Mouse (Mus musculus) spleen, adult 2 months (tissue): ENCODE data around the gene Mcoln2.

Source experiments
- CTCF ChIP-seq: fragments of 200-500 bp; IDR thresholded peaks from 2 replicates; pipeline ENCODE4 v1.5.1; 2011; ENCODE audit warnings: mild to moderate bottlenecking, inconsistent platforms; ENCODE audit not compliant: insufficient read depth, insufficient read length, insufficient replicate concordance; ENCODE audit errors: extremely low read depth
- POLR2A ChIP-seq: fragments of 200-500 bp; IDR thresholded peaks from 2 replicates; pipeline ENCODE4 v1.6.1; 2011; ENCODE audit warnings: low read depth, low read length, inconsistent platforms

- no peak for TF ChIP-seq CTCF
- TF ChIP-seq POLR2A, result no peak
Measured at GRCm38 (mm10) chr3:146237676-146238075, 88.0 kb downstream of the Mcoln2 start.
